Mouse (Mus musculus) inflammation-experienced regulatory T-cells, adult 16 weeks (primary cell): ENCODE data around the gene Vnn1. TPM values are rescaled to one million over a fixed set of nuclear protein-coding genes. Genes with fewer than 3 reads are reported as not detected.

Experiments
- polyA plus RNA-seq: library from polyadenylated mRNA; unstranded; fragments of 100-300 nt; shearing (Covaris generic); gene quantifications from one replicate; pipeline ENCODE4 v1.2.1, GENCODE M21; 2017

The Vnn1 gene
- not detected for polyA plus RNA-seq

GRCm38 (mm10) chr10:23894601-23895349, at the start of gene Vnn1:
Gene Vnn1, plus strand, starts transcription at chr10:23894688.

GRCm38 (mm10) chr10:23851228-23851912, 43.1 kb upstream of the Vnn1 start, which contains the start of gene Vnn3:
Gene Vnn3, plus strand, starts transcription at chr10:23851462.

GRCm38 (mm10) chr10:23920056-23920455, 25.6 kb downstream of the Vnn1 start, which contains the start of gene Taar1:
Gene Taar1, plus strand, starts transcription at chr10:23920356.

GRCm38 (mm10) chr10:23938312-23938711, 43.8 kb downstream of the Vnn1 start, which contains the start of gene Taar2:
Gene Taar2, plus strand, starts transcription at chr10:23938572.

GRCm38 (mm10) chr10:23949508-23950005, 55.1 kb downstream of the Vnn1 start, which contains the start of gene Taar3:
Gene Taar3, plus strand, starts transcription at chr10:23949558.

Other genes with a start within 250 kb of the Vnn1 start
- gene Rps12, start 107.4 kb upstream of the Vnn1 start, polyA plus RNA-seq: 33.3 TPM
- gene Slc18b1, start 97.7 kb upstream of the Vnn1 start, polyA plus RNA-seq: not detected
- gene Vnn3, start 43.2 kb upstream of the Vnn1 start, polyA plus RNA-seq: 0.16 TPM
- not detected for gene Taar1, start 25.7 kb downstream of the Vnn1 start, polyA plus RNA-seq
- not detected for gene Taar2, start 43.9 kb downstream of the Vnn1 start, polyA plus RNA-seq
- gene Taar3, start 54.9 kb downstream of the Vnn1 start, polyA plus RNA-seq: not detected
- not detected for gene Taar4, start 65.8 kb downstream of the Vnn1 start, polyA plus RNA-seq
- gene Taar5, start 76.0 kb downstream of the Vnn1 start, polyA plus RNA-seq: not detected
- gene Taar6, start 91.0 kb downstream of the Vnn1 start, polyA plus RNA-seq: not detected
- not detected for gene Taar7a, start 98.8 kb downstream of the Vnn1 start, polyA plus RNA-seq
- not detected for gene Taar7b, start 105.3 kb downstream of the Vnn1 start, polyA plus RNA-seq
- gene Taar7d, start 132.5 kb downstream of the Vnn1 start, polyA plus RNA-seq: not detected
- gene Taar7e, start 142.9 kb downstream of the Vnn1 start, polyA plus RNA-seq: not detected
- gene Taar7f, start 154.8 kb downstream of the Vnn1 start, polyA plus RNA-seq: not detected
- not detected for gene Taar8a, start 181.8 kb downstream of the Vnn1 start, polyA plus RNA-seq
- gene Taar8b, start 197.6 kb downstream of the Vnn1 start, polyA plus RNA-seq: not detected
- gene Taar8c, start 207.2 kb downstream of the Vnn1 start, polyA plus RNA-seq: not detected
- gene Taar9, start 214.8 kb downstream of the Vnn1 start, polyA plus RNA-seq: not detected